Mouse (Mus musculus) layer of hippocampus, postnatal 10 days (tissue): ENCODE measurements around the gene Gcc1. TPM values are rescaled to one million over a fixed set of nuclear protein-coding genes. Genes with fewer than 3 reads are reported as not detected.

Source experiments
- DNase-seq, 2 experiments: peaks; one replicate each; pipeline ENCODE4 v3.0.0; 2021; ENCODE audit warnings: low spot score in 2 of 2
- total RNA-seq, 2 experiments: library from RNA; stranded (reverse); gene quantifications; 2 replicates each; pipeline ENCODE4 v1.2.3; 2021

The Gcc1 gene
- total RNA-seq, 2 experiments from 2014 or later, result 16.4 to 16.9 TPM

- DNase-seq, result peak in 1 of 2 experiments; percentile 19
Observed at GRCm38 (mm10) chr6:28422651-28423290, 5.4 kb downstream of the Gcc1 start.

DNA sequence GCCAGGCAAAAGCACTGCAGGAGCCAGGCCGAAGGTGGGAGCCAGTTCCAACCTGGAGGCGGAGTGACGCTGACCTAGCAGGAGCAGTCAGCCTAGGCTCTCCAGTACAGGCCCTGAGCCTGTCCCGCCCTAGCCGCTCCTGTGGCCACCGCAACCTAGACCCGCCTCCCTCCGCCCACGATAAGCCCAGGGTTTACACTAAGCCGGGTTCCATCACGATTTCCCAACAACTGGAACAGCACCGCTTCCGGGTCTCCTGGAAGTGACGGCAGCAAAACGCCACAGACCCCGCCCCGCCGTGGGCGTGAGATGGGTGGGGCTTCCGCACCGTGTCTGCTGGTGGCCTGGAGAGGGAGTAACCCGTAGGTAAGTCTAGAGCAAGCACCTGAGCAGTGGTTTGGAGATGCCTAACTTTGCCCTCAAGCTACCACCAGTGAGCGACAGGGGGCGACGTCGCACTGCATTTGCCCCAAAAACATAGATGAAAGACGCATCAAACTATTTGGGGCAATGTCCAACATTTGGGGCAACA is 6.7 kb downstream of the Gcc1 start:
- DNase-seq, result peak; percentile 89 to 94

GRCm38 (mm10) chr6:28420865-28421264 is 7.3 kb downstream of the Gcc1 start:
- peak in 1 of 2 experiments; percentile 34 for DNase-seq

DNA sequence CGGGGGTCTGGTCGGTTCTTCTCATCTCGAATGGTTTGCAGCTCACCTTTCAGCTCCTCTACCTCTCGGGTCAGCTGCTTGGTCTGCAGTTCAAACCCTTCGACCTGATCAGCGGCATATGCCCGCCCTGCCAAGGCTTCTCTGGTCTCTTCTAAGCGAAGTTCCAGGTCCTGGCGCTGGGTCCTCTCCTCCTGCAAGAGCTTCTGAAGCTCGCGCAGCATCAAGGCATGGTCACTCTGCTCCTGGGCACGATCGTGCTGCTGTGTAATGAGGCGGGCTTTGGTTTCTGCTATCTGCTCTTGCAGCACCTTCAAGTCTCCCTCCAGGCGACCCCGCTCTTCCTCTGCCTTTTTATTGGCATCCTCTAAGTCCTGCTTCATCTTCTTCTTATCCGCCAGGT is 7.8 kb downstream of the Gcc1 start:
- DNase-seq, result no peak

DNA sequence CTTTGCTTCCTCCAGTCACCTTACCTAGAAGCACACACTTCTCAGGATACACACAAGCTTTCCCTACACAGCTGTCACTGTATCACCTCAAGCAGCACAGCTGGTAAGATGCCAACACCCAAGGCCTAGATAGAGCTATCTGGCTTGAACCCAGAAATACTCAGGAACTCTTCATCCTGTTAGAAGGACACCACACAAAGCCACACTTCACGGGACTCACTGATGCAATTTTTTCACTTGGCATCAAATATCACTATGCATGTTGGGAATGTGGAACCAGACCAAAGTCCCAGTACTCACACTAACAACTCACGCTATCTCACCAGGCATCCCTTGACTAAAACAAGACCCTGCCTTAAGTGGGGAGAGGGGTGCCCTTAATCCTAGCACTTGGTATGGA is 8.5 kb downstream of the Gcc1 start:
- DNase-seq, result no peak

GRCm38 (mm10) chr6:28418449-28418848 is 9.7 kb downstream of the Gcc1 start:
- peak; percentile 72 to 81 for DNase-seq

DNA sequence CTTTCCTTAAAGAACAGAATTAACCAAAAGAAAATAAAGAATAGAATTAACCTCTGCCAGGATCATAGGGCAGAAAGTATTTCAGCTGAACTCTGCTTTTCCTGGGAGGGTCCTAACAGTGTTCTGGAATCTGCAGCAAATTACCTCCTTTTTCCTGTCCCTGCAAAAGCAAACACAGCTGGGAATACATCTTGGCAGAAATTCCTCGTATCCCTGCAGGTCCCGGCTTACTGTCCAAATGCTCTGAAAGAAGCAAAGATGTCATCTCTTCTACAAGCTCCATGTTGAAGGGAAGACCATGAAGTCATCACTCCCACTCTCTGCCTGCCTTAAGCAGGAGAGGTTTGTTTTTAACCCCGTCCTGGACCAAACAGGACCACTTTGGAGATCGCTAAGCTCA is 11.2 kb downstream of the Gcc1 start:
- DNase-seq, result no peak

GRCm38 (mm10) chr6:28411236-28411635 is 17.0 kb downstream of the Gcc1 start:
- DNase-seq, result no peak

DNA sequence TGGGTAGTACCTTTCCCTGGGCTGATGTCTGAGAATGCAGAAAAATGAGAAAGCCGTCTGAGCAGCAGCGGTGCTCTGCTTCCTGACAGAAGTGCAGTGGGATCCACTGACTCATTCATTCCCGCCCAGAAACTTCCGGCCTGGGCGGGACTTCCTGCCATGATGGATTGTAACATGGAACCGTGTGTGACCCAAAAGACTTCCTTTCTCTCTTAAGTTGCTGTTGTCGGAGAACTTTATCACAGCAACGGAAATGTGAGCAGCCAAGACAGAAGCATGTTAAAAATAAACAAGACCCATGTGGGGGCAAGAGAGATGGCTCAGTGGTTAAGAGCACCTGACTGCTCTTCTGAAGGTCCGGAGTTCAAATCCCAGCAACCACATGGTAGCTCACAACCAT is 18.1 kb downstream of the Gcc1 start:
- DNase-seq, result no peak

DNA sequence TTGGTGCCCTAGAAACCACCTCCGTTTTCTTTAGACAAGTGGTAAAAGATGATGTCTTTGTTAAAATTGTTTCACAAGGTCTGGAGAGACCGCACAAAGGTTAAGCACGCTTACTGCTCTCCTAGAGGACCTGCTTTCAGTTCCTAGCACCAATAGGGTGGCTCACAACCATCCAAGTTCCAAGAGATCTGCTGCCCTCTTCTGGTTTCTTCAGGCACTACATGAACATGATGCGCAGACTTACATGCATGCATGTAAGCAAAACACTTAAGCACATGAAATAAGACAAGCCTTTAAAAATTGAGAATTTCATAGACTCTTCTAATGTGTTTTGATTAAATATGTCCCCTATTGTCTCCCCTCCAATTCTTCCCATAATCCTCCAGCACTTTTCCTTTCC is 28.4 kb downstream of the Gcc1 start:
- no peak for DNase-seq

GRCm38 (mm10) chr6:28398726-28399125 is 29.5 kb downstream of the Gcc1 start:
- DNase-seq, result no peak

GRCm38 (mm10) chr6:28397681-28398203 is 30.4 kb downstream of the Gcc1 start, which contains the start of gene Zfp800:
Zfp800 (minus strand) TSS chr6:28398005.
- DNase-seq, result peak in 1 of 2 experiments; percentile 38

DNA sequence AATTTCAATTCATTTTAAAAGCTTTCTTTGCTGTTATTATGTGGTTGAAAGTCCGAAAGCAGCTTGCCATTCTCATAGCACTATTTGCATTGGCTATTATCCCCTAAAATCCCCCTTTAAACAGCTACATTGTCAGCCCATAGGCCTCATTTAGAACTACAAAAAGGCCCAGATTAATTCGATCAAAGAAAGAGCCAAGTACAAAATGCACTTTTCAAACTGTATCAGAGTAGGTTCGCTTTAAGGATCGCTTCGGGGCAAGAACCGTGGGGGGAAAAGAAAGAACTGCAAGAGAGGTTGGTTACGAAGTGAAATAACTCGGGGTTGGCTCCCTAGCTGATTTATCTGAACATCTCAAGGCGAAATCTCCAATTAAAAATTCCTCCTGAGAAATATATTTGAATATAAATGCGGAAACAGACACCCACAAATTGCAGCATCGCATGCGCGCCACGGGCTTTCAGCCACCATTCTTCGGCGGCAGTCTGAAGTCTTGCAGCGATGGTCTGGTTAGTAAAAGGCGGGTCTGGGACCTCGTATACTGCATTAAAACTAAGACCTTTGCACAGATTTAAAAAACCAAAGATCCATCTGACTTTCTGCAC is 31.2 kb downstream of the Gcc1 start:
- peak in 1 of 2 experiments; percentile 31 for DNase-seq

- DNase-seq, result no peak
Observed at GRCm38 (mm10) chr6:28396051-28396852, 31.9 kb downstream of the Gcc1 start.

DNA sequence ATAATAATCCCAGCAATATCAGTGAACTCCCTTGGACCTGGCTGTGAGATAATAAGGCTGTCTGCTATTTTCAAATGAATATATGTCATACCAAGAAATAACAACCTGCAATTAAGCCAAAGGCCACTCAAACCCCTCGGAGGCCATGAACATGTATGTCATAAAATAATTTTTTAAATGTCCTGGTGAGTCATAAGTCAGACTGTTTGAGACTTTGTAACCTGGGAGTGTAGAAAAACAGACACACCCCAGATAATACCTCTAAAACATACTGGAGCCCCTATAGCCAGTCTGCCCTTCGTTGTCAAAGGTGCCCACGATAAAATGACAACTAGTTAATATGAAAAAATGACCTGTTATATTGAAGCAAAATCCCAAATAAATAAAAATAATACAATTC is 39.2 kb downstream of the Gcc1 start:
- no peak for DNase-seq

GRCm38 (mm10) chr6:28385169-28385568 is 43.0 kb downstream of the Gcc1 start:
- no peak for DNase-seq

DNA sequence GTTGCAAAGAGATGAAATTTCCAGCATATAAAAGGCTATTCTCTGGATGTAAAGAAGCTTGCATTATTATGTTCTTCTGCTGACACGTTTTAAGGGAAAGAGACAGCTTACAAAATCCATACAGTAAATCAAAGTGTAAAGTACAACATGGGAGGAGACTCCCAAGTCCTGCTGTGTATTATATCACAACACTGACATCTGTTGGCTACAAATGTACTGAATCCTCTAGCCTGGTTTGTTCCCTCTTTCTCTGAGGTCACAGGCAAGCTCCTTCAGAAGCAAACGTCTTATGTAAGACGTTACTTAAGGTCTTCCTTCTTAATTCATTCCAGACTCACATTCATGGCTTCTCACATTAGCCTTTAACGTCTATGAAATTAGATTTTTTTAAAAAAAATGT is 46.2 kb downstream of the Gcc1 start:
- no peak for DNase-seq

GRCm38 (mm10) chr6:28369966-28370683 is 58.1 kb downstream of the Gcc1 start:
- no peak for DNase-seq

DNA sequence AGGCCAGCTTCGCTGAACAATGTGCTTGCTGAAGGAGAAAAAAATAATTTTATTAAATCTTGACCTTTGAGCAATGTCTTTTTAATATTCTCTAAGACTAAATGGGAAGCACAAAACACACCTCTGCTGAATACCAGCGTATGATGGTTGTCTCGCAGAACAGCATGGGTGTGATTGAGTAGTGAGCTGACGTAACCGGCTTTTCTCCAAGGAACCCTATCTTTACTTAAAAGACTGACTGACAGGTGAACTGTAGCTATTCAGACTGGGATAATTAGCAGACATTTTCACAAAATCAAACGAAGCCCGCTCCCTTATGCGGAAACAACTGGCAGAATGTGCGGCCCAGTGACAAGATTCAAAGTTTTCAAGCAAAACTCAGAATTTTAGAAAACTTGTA is 60.6 kb downstream of the Gcc1 start:
- no peak for DNase-seq
